Mouse (Mus musculus) intestine, embryonic 15.5 days (tissue): ENCODE results near the gene Gbx2. TPM values are rescaled to one million over a fixed set of nuclear protein-coding genes. Genes with fewer than 3 reads are reported as not detected.

Source experiments
- ATAC-seq: fragments of 200-750 bp; cut with Nextera tagmentation; 2 replicates; pipeline ENCODE4 v1.8.0; 2017; ENCODE audit warnings: moderate TSS enrichment, moderate library complexity
- H3K27ac ChIP-seq: fragments of 300-500 bp; sonication (generic); 2 replicates; pipeline ENCODE4 v1.5.1; 2015; ENCODE audit warnings: mild to moderate bottlenecking, inconsistent platforms
- H3K27me3 ChIP-seq: fragments of 300-500 bp; sonication (generic); replicated peaks from 2 replicates; pipeline ENCODE4 v1.6.1; 2015; ENCODE audit warnings: inconsistent platforms
- H3K36me3 ChIP-seq: fragments of 300-500 bp; sonication (generic); 2 replicates; pipeline ENCODE4 v1.6.1; 2015; ENCODE audit warnings: inconsistent platforms
- H3K4me1 ChIP-seq: fragments of 300-500 bp; sonication (generic); replicated peaks from 2 replicates; pipeline ENCODE4 v1.6.1; 2015; ENCODE audit warnings: inconsistent platforms
- H3K4me2 ChIP-seq: fragments of 300-500 bp; sonication (generic); replicated peaks from 2 replicates; pipeline ENCODE4 v1.6.1; 2015; ENCODE audit warnings: mild to moderate bottlenecking, inconsistent platforms
- H3K4me3 ChIP-seq: fragments of 300-500 bp; sonication (generic); replicated peaks from 2 replicates; pipeline ENCODE4 v1.5.1; 2015; ENCODE audit warnings: inconsistent platforms
- H3K9ac ChIP-seq: fragments of 300-500 bp; sonication (generic); 2 replicates; pipeline ENCODE4 v1.6.1; 2015; ENCODE audit warnings: inconsistent platforms
- H3K9me3 ChIP-seq: fragments of 300-500 bp; sonication (generic); 2 replicates; pipeline ENCODE4 v1.6.1; 2016; ENCODE audit warnings: inconsistent platforms
- WGBS: fragments of 180-500 bp; shearing (Covaris S2); methylation state at CpG from one replicate; pipeline ENCODE4 v1.1.7; 2015; 5-methylcytosine and 5-hydroxymethylcytosine counted together
- polyA plus RNA-seq: library from polyadenylated mRNA; unstranded; fragments of >200 nt; fragmentation: Nextera tagmentation; extraction: Ambion mirVana; gene quantifications from 2 replicates; pipeline ENCODE4 v1.2.1, GENCODE M21; 2015

The Gbx2 gene
- polyA plus RNA-seq, 1 experiment from 2014 or later = 0.15 TPM

DNA sequence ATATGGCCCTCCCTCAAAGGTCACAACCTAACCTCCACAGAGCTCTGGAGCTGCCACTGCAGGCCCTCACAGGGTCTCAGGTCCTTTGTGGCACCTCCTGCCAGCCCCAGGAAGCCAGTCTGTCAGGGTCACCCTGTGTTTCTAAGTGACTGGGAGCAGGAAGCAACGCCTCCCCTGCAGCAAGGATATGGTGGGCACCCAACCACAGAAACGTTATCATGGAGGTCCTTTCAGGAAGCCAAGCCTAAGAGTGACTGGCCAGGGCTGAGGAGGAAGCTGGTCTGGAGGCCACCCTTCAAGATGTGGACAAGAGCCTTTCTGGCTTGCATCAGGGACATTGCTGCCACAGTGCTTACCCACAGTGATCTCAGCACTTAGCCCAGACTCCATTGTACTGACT is 31.9 kb downstream of the Gbx2 start:
- 69% methylated on average over 2 of the region's 2 CpGs for WGBS
- no peaks in the 10 kb centered on the region for H3K36me3 ChIP-seq
- H3K4me3 ChIP-seq = no peak overlapping the region
- no peak overlapping the region for H3K4me2 ChIP-seq
- H3K9ac ChIP-seq = no peak overlapping the region
- no peaks in the 10 kb centered on the region for H3K9me3 ChIP-seq
- ATAC-seq = no peak
- H3K4me1 ChIP-seq = no peaks in the 10 kb centered on the region
- no peak overlapping the region for H3K27ac ChIP-seq
- no peaks in the 10 kb centered on the region for H3K27me3 ChIP-seq

DNA sequence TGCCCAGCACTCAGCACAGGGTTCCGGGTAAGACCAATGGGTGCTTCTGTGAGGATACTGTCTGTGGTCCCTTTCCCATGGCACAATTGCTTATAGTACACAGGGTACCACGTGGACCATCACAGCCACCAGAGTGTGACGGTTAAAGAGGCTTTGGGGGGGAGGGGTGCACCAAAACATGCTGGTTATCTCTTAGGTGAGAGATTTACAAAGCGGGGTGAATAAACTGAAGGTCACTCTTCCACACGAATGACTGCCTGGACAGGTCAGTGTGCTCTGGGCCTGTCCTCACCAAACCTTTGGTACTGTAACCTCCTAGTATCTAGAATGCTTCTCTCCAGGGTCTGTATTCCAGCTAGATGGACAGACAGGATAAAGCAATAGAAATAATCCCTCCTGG is 35.2 kb downstream of the Gbx2 start:
- H3K27ac ChIP-seq = no peak overlapping the region
- no peak overlapping the region for H3K9ac ChIP-seq
- ATAC-seq = no peak
- WGBS = 77% methylated on average over 5 of the region's 5 CpGs
- H3K27me3 ChIP-seq = no peaks in the 10 kb centered on the region
- no peaks in the 10 kb centered on the region for H3K4me1 ChIP-seq
- H3K4me2 ChIP-seq = no peak overlapping the region
- H3K36me3 ChIP-seq = no peaks in the 10 kb centered on the region
- H3K4me3 ChIP-seq = no peak overlapping the region
- no peaks in the 10 kb centered on the region for H3K9me3 ChIP-seq

DNA sequence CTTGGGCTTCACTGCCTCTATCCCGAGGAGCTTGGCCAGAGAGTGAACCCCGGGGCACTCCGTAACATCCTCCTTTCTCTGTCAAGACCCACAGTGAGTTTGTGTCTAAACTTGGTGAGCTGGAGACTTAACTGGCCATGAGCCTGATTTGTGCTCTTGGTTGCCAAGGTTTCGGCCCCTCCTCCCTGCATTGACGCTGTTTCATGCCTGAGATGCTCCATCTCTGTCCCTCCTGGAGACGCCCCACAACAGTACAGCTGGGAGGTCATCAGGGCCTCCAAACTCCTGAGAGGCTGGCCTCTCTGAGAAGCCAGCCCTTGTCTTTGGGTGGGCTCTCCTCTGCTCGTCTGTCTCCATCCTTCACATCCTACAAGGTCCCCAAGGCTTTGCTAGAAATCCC is 38.7 kb downstream of the Gbx2 start:
- H3K27ac ChIP-seq = no peak overlapping the region
- 61% methylated on average over 7 of the region's 7 CpGs for WGBS
- no peak overlapping the region for H3K4me3 ChIP-seq

DNA sequence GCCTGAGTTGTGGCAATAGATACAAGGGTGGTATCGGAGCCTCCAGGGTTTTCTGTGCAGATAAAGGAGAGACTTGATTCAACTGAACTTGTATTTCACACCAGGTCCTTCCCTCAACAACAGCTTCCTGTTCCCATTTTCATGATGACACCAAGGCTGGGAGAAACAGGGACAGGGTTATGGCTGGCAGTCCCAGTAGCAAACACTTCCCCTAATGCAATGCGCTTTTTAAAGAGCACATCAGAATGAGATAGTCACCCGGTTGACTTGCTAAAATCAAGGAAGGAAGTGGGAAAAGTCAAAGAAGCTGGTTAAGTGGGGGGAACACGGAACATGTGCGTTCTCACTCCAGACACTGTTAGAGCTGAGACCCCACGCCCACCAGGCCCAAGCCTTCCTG is 39.6 kb downstream of the Gbx2 start:
- ATAC-seq = no peak
- 87% methylated on average over 6 of the region's 6 CpGs for WGBS
- H3K4me3 ChIP-seq = no peak overlapping the region
- H3K27ac ChIP-seq = no peak overlapping the region
- no peak overlapping the region for H3K9ac ChIP-seq
- no peaks in the 10 kb centered on the region for H3K9me3 ChIP-seq
- no peaks in the 10 kb centered on the region for H3K4me1 ChIP-seq
- peaks cover 11% of the 10 kb centered on the region; the same call in 1 of the 2 replicates for H3K36me3 ChIP-seq
- no peaks in the 10 kb centered on the region for H3K27me3 ChIP-seq
- no peak overlapping the region for H3K4me2 ChIP-seq

More for the DNA sequence above, 38.7 kb downstream of the Gbx2 start:
- Histone ChIP-seq H3K36me3 (peaks cover 11% of the 10 kb centered on the region; the same call in 1 of the 2 replicates), H3K9ac (no peak overlapping the region), H3K4me2 (no peak overlapping the region), H3K4me1 (no peaks in the 10 kb centered on the region), H3K9me3 (no peaks in the 10 kb centered on the region), H3K27me3 (no peaks in the 10 kb centered on the region)
- no peak for ATAC-seq

DNA sequence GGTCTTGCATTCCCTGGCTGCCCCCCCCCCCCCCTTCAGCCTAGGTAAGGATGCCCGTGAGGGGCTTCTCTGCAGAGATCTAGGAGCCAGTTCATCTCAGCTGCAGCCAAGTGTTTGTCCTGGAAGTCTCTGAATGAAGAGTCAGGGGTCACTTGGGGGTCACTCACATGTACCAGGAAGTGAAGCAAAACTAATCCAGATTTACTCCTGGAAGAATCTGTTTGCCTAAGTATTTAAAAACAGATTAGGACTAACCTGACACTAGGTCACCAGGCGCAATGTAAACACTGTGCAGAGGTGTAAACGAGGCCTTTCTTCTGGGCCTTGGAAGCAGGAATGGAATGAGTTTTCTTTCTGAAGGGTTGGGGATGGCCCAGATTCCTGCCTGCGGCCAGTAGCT is 45.3 kb downstream of the Gbx2 start:
- H3K36me3 ChIP-seq = peaks cover 11% of the 10 kb centered on the region; the same call in 1 of the 2 replicates

DNA sequence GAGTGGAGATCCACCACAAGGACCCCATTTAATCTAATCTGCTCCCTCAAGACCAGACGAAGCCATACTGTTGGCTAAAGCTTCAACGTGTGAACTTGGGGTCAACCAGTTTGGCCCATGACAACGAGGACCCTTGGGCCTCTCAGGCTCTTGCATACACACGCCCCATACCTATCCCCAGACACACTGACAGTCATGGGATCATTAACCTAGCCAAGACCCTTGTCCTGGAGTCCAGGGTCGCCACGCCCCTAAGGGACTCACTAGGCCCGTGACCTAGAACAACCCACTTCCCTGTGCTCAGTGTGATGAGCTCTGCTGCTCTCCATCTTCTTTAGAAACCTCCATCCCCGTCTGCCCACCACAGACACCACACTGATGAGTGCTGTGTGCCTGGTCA is 46.6 kb downstream of the Gbx2 start:
- Histone ChIP-seq H3K9ac (no peak overlapping the region), H3K4me2 (no peak overlapping the region), H3K4me3 (no peak overlapping the region), H3K36me3 (peaks cover 11% of the 10 kb centered on the region; the same call in 1 of the 2 replicates), H3K4me1 (peaks cover 18% of the 10 kb centered on the region; the same call in 1 of the 2 replicates), H3K27me3 (no peaks in the 10 kb centered on the region), H3K27ac (no peak overlapping the region), H3K9me3 (no peaks in the 10 kb centered on the region)
- 82% methylated on average over 8 of the region's 8 CpGs for WGBS
- peak; percentile 61; the same call in 1 of the 2 replicates for ATAC-seq

More for the DNA sequence above, 45.3 kb downstream of the Gbx2 start:
- ATAC-seq = peak; percentile 60
- no peaks in the 10 kb centered on the region for H3K9me3 ChIP-seq
- H3K4me1 ChIP-seq = peaks cover 18% of the 10 kb centered on the region; the same call in 1 of the 2 replicates
- H3K9ac ChIP-seq = no peak overlapping the region
- H3K4me2 ChIP-seq = no peak overlapping the region
- H3K27me3 ChIP-seq = no peaks in the 10 kb centered on the region
- no peak overlapping the region for H3K4me3 ChIP-seq
- H3K27ac ChIP-seq = no peak overlapping the region
- 24% methylated on average over 4 of the region's 4 CpGs for WGBS

DNA sequence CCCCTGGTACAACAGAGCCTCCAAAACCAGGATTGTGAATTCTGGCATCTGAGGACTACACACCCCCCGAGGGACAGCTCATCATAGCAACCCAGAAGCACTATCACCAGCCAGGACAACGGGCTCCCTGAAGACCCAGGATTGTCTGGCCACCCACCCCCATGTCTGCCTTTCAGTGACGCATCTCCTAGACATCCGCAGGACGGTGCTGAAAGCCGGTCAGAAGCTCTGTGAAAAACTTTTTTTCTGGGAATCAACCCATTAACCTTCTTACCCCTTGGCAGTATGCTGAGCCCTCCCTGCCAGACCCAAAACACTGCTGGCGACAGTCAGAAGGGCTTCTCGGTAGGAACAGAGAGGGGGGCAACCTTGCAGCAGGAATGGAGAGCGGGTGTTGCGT is 50.1 kb downstream of the Gbx2 start:
- Histone ChIP-seq H3K4me1 (peaks cover 17% of the 10 kb centered on the region; the same call in 1 of the 2 replicates), H3K9me3 (no peaks in the 10 kb centered on the region), H3K36me3 (no peaks in the 10 kb centered on the region; the same call in 1 of the 2 replicates), H3K4me2 (no peak overlapping the region), H3K9ac (no peak overlapping the region), H3K27me3 (no peaks in the 10 kb centered on the region), H3K4me3 (no peak overlapping the region), H3K27ac (no peak overlapping the region)
- 69% methylated on average over 10 of the region's 10 CpGs for WGBS
- ATAC-seq = no peak

DNA sequence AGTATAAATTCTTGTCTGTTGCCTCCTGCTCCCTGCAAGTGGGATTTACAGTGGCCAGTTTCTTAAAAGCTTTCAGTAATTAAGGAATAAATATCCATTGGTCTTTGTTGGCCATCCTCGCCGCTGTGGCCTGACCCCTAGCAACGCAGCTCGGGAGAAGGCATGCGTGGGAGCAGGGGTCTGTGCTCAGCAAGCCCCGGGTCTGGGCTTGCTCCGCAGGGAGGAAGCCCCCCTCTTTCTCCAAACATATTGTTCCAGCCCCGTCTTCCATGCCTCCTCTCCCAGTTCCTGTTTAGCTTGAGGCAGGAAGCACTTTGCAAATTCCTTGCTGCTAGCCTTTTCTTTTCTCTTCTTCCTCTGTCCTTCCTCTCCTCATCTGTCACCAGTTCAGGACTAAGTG is 50.8 kb downstream of the Gbx2 start:
- H3K27ac ChIP-seq = no peak overlapping the region
- no peak overlapping the region for H3K4me3 ChIP-seq
- no peaks in the 10 kb centered on the region for H3K27me3 ChIP-seq
- H3K9me3 ChIP-seq = no peaks in the 10 kb centered on the region
- no peak for ATAC-seq
- WGBS = 24% methylated on average over 8 of the region's 8 CpGs
- no peak overlapping the region for H3K4me2 ChIP-seq
- H3K4me1 ChIP-seq = peaks cover 12% of the 10 kb centered on the region; the same call in 1 of the 2 replicates
- no peak overlapping the region for H3K9ac ChIP-seq
- H3K36me3 ChIP-seq = no peaks in the 10 kb centered on the region; the same call in 1 of the 2 replicates

DNA sequence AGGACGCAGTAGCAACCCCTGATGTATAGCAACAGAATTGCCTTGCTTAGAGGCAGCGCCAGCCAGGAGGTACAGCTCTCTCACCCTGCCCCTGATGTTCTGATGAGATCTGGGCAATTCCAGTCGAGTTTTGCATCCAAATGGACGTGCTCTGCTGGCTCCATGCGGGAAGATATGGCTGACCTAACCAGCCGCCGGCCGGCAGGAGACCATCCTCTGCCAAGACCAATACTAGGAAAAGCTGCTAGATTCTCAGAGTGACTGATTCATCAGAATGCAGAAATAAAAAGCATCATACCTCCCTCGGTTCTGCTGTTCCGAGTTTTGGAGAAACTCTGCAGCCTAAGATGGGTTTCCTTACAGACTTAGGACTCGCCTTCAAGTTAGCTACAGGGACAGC is 52.5 kb downstream of the Gbx2 start:
- Histone ChIP-seq H3K4me3 (no peak overlapping the region), H3K4me2 (no peak overlapping the region), H3K4me1 (no peaks in the 10 kb centered on the region), H3K27me3 (no peaks in the 10 kb centered on the region), H3K36me3 (no peaks in the 10 kb centered on the region; the same call in 1 of the 2 replicates), H3K27ac (no peak overlapping the region), H3K9ac (no peak overlapping the region), H3K9me3 (no peaks in the 10 kb centered on the region)
- 84% methylated on average over 11 of the region's 11 CpGs for WGBS
- ATAC-seq = no peak

Other genes with a start within 250 kb of the Gbx2 start
- gene Asb18, start 83.5 kb upstream of the Gbx2 start, polyA plus RNA-seq = 0.04 TPM in 1 of 2 replicates, not detected in the other
- 0.09 and 0.24 TPM in 2 replicates for gene Iqca, start 222.2 kb upstream of the Gbx2 start, polyA plus RNA-seq